Mouse (Mus musculus) urinary bladder, postnatal 14 days (tissue): ENCODE results near the gene Galnt4.
"Not testable (repeated sequence)": the region's sequence is repeated elsewhere in the genome, so short reads cannot be mapped to it uniquely, and the experiment has no call there.

Source experiments
- DNase-seq: peaks from one replicate; pipeline ENCODE4 v3.0.0; 2021; ENCODE audit warnings: low spot score

Galnt4 gene

DNA sequence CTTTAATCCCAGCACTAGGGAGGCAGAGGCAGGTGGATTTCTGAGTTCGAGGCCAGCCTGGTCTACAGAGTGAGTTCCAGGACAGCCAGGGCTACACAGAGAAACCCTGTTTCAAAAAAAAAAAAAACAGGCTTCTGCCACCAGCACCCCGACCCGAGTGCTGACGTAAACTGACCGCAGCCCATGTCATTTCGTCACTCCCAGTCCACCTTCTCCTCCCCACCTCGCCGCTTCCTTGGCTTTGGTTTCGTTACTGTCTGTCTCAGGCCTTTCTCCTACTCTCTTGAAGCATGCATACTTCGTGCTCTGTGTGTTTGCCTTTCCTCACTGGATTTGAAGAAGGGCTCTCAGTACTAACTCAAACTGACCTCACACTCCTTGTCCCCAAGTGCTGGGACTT is 49.7 kb downstream of the Galnt4 start:
- DNase-seq = not testable (repeated sequence)

DNA sequence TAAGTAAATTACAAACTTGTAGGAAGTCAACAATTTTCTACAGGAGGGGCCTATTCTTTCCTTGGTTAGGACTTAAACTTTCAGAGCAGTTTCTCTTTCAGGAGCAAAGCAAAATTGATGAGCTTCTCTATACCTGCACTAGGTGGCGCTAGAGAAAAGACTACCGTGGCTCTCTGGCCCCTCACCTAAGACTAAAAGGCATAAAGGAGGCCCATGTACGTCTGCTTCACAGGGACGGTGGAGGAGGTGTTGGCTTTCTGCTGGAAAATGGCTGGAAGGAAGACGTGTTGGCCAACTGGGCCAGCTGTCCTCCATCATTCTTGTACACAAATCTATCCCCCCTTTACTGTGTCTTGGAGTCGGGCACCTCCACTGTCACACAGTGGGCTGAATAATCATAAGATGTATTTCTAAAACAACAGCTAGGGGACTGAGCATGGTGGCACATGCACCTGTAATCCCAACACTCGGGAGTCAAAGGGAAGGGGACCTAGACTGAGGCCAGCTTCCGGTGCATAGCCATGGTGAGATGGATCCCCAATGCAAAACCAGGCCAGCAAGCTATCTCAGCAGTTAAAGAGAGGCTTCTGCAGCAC is 54.1 kb downstream of the Galnt4 start:
- no peak for DNase-seq
